ENCODE assay signal across 19 mouse cellular contexts in genomic region chr6:136109172-136109571, GRCm38 (mm10).
DNase-seq lines count a peak whose midpoint lies in the region; ATAC-seq lines count a peak whose summit lies in the region.
"Had no signal": no experiment of that assay in that cellular context is flagged by ENCODE, and none has a peak within 500 bp of the region (broad histone marks: within the 10 kb centered on the region; RNA-seq: fewer than 3 reads in every experiment).

No protein-coding gene starts in this region.

- no peak overlapping the region for H3K4me3 ChIP-seq in kidney, embryonic 15.5 days (replicated peaks)
- H3K4me3 ChIP-seq in neural tube, embryonic 15.5 days (replicated peaks) = no peak overlapping the region
- H3K4me3 ChIP-seq: embryonic facial prominence, embryonic 15.5 days; heart, embryonic 12.5 days; limb, embryonic 15.5 days; midbrain, embryonic 12.5 days had no signal

- H3K27ac ChIP-seq in kidney, embryonic 15.5 days = no peak overlapping the region
- 0 out of 2 replicates have a peak overlapping the region, but pooled peaks have one; percentile 30 for H3K27ac ChIP-seq in neural tube, embryonic 15.5 days (replicated peaks)
- H3K27ac ChIP-seq: embryonic facial prominence, embryonic 15.5 days; kidney, postnatal 0 days; limb, embryonic 15.5 days; midbrain, embryonic 12.5 days had no signal

- ATAC-seq in kidney, embryonic 15.5 days (replicated peaks; ENCODE audit: low FRiP score) = peak; percentile 52; the same call in 1 of the 2 replicates
- no peak for ATAC-seq in neural tube, embryonic 15.5 days (ENCODE audit: low FRiP score)

- no peak overlapping the region for H3K4me2 ChIP-seq in kidney, embryonic 15.5 days
- no peak overlapping the region for H3K4me2 ChIP-seq in neural tube, embryonic 15.5 days
- H3K4me2 ChIP-seq: embryonic facial prominence, embryonic 15.5 days; heart, embryonic 12.5 days; limb, embryonic 15.5 days; midbrain, embryonic 12.5 days had no signal

- no peaks in the 10 kb centered on the region for H3K36me3 ChIP-seq in kidney, embryonic 15.5 days
- no peaks in the 10 kb centered on the region for H3K36me3 ChIP-seq in neural tube, embryonic 15.5 days
- H3K36me3 ChIP-seq: embryonic facial prominence, embryonic 15.5 days; heart, embryonic 12.5 days; limb, embryonic 15.5 days; midbrain, embryonic 12.5 days had no signal

- H3K9me3 ChIP-seq in kidney, embryonic 15.5 days (replicated peaks) = no peaks in the 10 kb centered on the region
- H3K9me3 ChIP-seq in neural tube, embryonic 15.5 days (replicated peaks) = no peaks in the 10 kb centered on the region
- H3K9me3 ChIP-seq: embryonic facial prominence, embryonic 15.5 days; heart, embryonic 12.5 days; limb, embryonic 15.5 days; midbrain, embryonic 12.5 days had no signal

- 54% methylated on average over 6 of the region's 6 CpGs for WGBS in kidney, embryonic 15.5 days
- WGBS in neural tube, embryonic 15.5 days = 42% methylated on average over 6 of the region's 6 CpGs

- H3K4me1 ChIP-seq in kidney, embryonic 15.5 days = no peaks in the 10 kb centered on the region
- H3K4me1 ChIP-seq in neural tube, embryonic 15.5 days = peaks cover 17% of the 10 kb centered on the region
- H3K4me1 ChIP-seq: embryonic facial prominence, embryonic 15.5 days; heart, embryonic 12.5 days; limb, embryonic 15.5 days had no signal

- no peak overlapping the region for H3K9ac ChIP-seq in kidney, embryonic 15.5 days
- no peak overlapping the region for H3K9ac ChIP-seq in neural tube, embryonic 15.5 days (replicated peaks)
- H3K9ac ChIP-seq: embryonic facial prominence, embryonic 15.5 days; heart, embryonic 12.5 days; limb, embryonic 15.5 days; midbrain, embryonic 12.5 days had no signal

- peak; percentile 36 to 54 for DNase-seq in cerebellum, postnatal 10 days
- DNase-seq in cerebellum, adult 9-10 months = no peak
- no peak for DNase-seq in kidney, adult 8-10 months
- DNase-seq in retina, postnatal 1 day = peak; percentile 44
- no peak for DNase-seq in retina, embryonic 14.5 days (ENCODE audit: low spot score)
- no peak for DNase-seq in T-cell, adult 2 months (ENCODE audit: low spot score)
- DNase-seq: adrenal gland, postnatal 36 days; gastrocnemius, postnatal 36 days; heart, postnatal 4 days; layer of hippocampus, adult 9-11 months; lung, adult 18-20 months; lung, postnatal 36 days had no signal

- no peaks in the 10 kb centered on the region for H3K27me3 ChIP-seq in kidney, embryonic 15.5 days
- H3K27me3 ChIP-seq in neural tube, embryonic 15.5 days (replicated peaks) = no peaks in the 10 kb centered on the region
- H3K27me3 ChIP-seq: embryonic facial prominence, embryonic 15.5 days; heart, embryonic 12.5 days; limb, embryonic 15.5 days; midbrain, embryonic 12.5 days had no signal

Comparison
In these comparisons a context has a peak if more than half of its experiments do, and no peak if none do; other contexts are left out.
1. DNase-seq: peak in cerebellum, postnatal 10 days (2 of 2) and retina, postnatal 1 day (single experiment); none in cerebellum, adult 9-10 months (single experiment), kidney, adult 8-10 months (0 of 2), retina, embryonic 14.5 days (single experiment) and T-cell, adult 2 months (single experiment).